ENCODE assay signal across 11 mouse cellular contexts in genomic region chr13:82316573-82317202, GRCm38 (mm10).
DNase-seq lines count a peak whose midpoint lies in the region; ATAC-seq lines count a peak whose summit lies in the region.
"Had no signal": no experiment of that assay in that cellular context is flagged by ENCODE, and none has a peak within 500 bp of the region (broad histone marks: within the 10 kb centered on the region; RNA-seq: fewer than 3 reads in every experiment).

No protein-coding gene starts in this region.

- no peak overlapping the region for H3K9ac ChIP-seq in heart, embryonic 16.5 days (ENCODE audit: low read length)
- no peak overlapping the region for H3K9ac ChIP-seq in lung, embryonic 16.5 days (ENCODE audit: low read length)
- H3K9ac ChIP-seq: hindbrain, embryonic 15.5 days; limb, embryonic 13.5 days had no signal

- H3K4me3 ChIP-seq in heart, embryonic 16.5 days (ENCODE audit: low read length): no peak overlapping the region
- H3K4me3 ChIP-seq in lung, embryonic 16.5 days (ENCODE audit: low read length): no peak overlapping the region
- H3K4me3 ChIP-seq: hindbrain, embryonic 15.5 days; limb, embryonic 13.5 days had no signal

- H3K27ac ChIP-seq in heart, embryonic 16.5 days (ENCODE audit: low read length): peak overlapping the region; percentile 74
- H3K27ac ChIP-seq in lung, embryonic 16.5 days (ENCODE audit: low read length): peak overlapping the region; percentile 50
- H3K27ac ChIP-seq: hindbrain, embryonic 15.5 days; limb, embryonic 13.5 days had no signal

- H3K4me2 ChIP-seq in heart, embryonic 16.5 days (ENCODE audit: low read depth, low read length): no peak overlapping the region
- no peak overlapping the region for H3K4me2 ChIP-seq in lung, embryonic 16.5 days (ENCODE audit: low read depth, low read length)
- H3K4me2 ChIP-seq: hindbrain, embryonic 15.5 days; limb, embryonic 13.5 days had no signal

- no peaks in the 10 kb centered on the region for H3K36me3 ChIP-seq in heart, embryonic 16.5 days (ENCODE audit: control insufficient read depth, insufficient read depth)
- no peaks in the 10 kb centered on the region for H3K36me3 ChIP-seq in lung, embryonic 16.5 days (ENCODE audit: control insufficient read depth, insufficient read depth, low read length)
- H3K36me3 ChIP-seq: hindbrain, embryonic 15.5 days; limb, embryonic 13.5 days had no signal

- WGBS in heart, embryonic 16.5 days: 69% methylated on average over 5 of the region's 5 CpGs
- WGBS in lung, embryonic 16.5 days: 52% methylated on average over 5 of the region's 5 CpGs

- DNase-seq in heart, adult 11 months: no peak
- no peak for DNase-seq in lung, adult 18-20 months
- DNase-seq in left cerebral cortex, adult 9 months (ENCODE audit: low spot score in 2 of 2): peak; percentile 44 to 85
- DNase-seq in telencephalon, adult 2 months (ENCODE audit: low read depth, low spot score): peak; percentile 86
- no peak for DNase-seq in cerebellum, adult 9-11 months

- no peaks in the 10 kb centered on the region; the same call in 1 of the 2 replicates for H3K9me3 ChIP-seq in heart, embryonic 16.5 days (replicated peaks; ENCODE audit: control insufficient read depth, low read length)
- H3K9me3 ChIP-seq in lung, embryonic 16.5 days (ENCODE audit: control insufficient read depth, low read length): 0 out of 2 replicates have a peak, but pooled peaks cover 2% of the 10 kb centered on the region
- H3K9me3 ChIP-seq: hindbrain, embryonic 15.5 days had no signal

- ATAC-seq in heart, embryonic 16.5 days (replicated peaks; ENCODE audit: extremely low read depth, insufficient read depth, low FRiP score): no peak
- ATAC-seq in lung, embryonic 16.5 days (ENCODE audit: low read depth): no peak; the same call in 1 of the 2 replicates
- ATAC-seq in monocyte, adult 5-6 weeks (replicated peaks; ENCODE audit: insufficient number of reproducible peaks, low FRiP score, low TSS enrichment, poor library complexity, severe bottlenecking): no peak
- ATAC-seq: CD4-positive, CD25-positive, alpha-beta regulatory T cell, adult 4 months had no signal

- peaks cover 6% of the 10 kb centered on the region; the same call in 1 of the 2 replicates for H3K4me1 ChIP-seq in heart, embryonic 16.5 days (ENCODE audit: control insufficient read depth, insufficient read depth, low read length)
- no peaks in the 10 kb centered on the region for H3K4me1 ChIP-seq in lung, embryonic 16.5 days (replicated peaks; ENCODE audit: control insufficient read depth, insufficient read depth, low read length)
- H3K4me1 ChIP-seq: hindbrain, embryonic 15.5 days; limb, embryonic 13.5 days had no signal

- no peaks in the 10 kb centered on the region for H3K27me3 ChIP-seq in heart, embryonic 16.5 days (ENCODE audit: control insufficient read depth, insufficient read depth, low read length)
- H3K27me3 ChIP-seq in lung, embryonic 16.5 days (ENCODE audit: control insufficient read depth, insufficient read depth, low read depth, low read length): no peaks in the 10 kb centered on the region
- H3K27me3 ChIP-seq: hindbrain, embryonic 15.5 days; limb, embryonic 13.5 days had no signal

Comparison
In these comparisons a context has a peak if more than half of its experiments do, and no peak if none do; other contexts are left out.
1. DNase-seq: peak in left cerebral cortex, adult 9 months (2 of 2) and telencephalon, adult 2 months (single experiment); none in heart, adult 11 months (single experiment), lung, adult 18-20 months (0 of 2) and cerebellum, adult 9-11 months (single experiment).